Mouse (Mus musculus): ENCODE measurements around the gene Prr7. TPM values are rescaled to one million over a fixed set of nuclear protein-coding genes. Genes with fewer than 3 reads are reported as not detected.

Prr7 gene
- total RNA-seq, 2 experiments from 2014 or later = not detected

DNA sequence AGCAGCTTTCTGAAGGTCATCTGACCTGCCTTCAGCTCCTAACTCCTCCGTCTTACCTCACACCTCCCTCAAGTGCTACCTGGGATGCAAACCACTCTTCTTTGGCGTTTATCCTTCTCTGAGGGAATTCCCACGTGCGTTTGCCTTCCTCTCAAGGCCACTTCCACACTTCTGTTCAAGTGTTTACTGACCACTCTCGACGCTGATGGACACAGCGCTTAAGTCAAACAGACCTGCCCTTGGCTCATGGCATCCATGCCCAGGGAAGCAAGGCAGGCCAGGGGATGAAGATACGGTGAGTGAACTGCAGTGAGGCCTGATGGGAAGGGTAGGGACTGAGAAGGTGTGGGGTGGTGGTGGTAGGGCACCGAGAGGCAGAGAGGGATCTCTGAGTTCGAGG lies 36.5 kb downstream of the Prr7 start:
- no peak for ATAC-seq (replicated peaks; ENCODE audit: low FRiP score, poor library complexity, severe bottlenecking)

GRCm38 (mm10) chr13:55502405-55502804 lies 38.3 kb downstream of the Prr7 start:
- no peak for ATAC-seq (replicated peaks; ENCODE audit: low FRiP score, poor library complexity, severe bottlenecking)

DNA sequence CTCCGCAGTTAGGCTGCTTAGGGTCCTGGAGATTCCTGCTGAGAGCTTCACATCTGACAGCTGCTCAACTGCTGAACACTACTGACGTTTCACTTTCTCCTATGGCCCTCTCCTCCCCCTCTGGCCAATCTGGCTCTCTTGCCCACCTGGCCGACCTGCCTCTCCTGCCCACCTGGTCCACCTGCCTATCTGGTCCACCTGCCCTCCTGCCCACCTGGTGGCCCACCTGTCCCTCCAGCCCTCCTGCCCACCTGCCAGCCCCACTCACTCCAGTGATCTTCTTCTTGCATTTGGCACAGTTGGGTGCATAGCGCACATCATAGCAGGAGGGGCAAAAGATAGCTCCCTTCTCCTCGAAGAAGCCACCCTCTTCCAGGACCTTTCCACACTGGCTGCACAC lies 40.3 kb downstream of the Prr7 start:
- ATAC-seq (replicated peaks; ENCODE audit: low FRiP score, poor library complexity, severe bottlenecking) = no peak

- no peak for ATAC-seq (replicated peaks; ENCODE audit: low FRiP score, poor library complexity, severe bottlenecking)
These were observed 41.7 kb downstream of the Prr7 start for GRCm38 (mm10) chr13:55505810-55506209.

DNA sequence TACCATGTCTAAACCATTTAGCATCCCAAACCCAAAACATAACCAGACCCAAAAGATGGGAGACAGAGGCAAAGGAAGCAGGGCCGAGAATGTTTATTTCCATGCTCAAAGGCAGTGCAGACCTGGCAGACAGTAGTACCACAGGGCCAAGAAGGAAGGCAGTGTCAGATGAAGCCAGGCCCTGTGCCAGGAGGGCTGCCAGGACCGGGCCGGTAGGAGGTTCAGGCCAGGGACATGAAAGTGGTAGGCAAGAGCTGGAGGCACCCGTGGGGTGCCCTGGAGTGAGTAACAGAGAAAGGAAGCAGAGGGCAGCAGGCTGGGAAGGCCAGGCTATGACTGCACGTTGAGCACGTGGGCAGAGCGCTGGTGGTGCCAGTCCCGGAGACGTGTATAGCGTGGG lies 42.6 kb downstream of the Prr7 start:
- ATAC-seq (replicated peaks; ENCODE audit: low FRiP score, poor library complexity, severe bottlenecking) = no peak

- no peak for ATAC-seq (replicated peaks; ENCODE audit: low FRiP score, poor library complexity, severe bottlenecking)
These were observed 43.8 kb downstream of the Prr7 start for GRCm38 (mm10) chr13:55507877-55508276.

DNA sequence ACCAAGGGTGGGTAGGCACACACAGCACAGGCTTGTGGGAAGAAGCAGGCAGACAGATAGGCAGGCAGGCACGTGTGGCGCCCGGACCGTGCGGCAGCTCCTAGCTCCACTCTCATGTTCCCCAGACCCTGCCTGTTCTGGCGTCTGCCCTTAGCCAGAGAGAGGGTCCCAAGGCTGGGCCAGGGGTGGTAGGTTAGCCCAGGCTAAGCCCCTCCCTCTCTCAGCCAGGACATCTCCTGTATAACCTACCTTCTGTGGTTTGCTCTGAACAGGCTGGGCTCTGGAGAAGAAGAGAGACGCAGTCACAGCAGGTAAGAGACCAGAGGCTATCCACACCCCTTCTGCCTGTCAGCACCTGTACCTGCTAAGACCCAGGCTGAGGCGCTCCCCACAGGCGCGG lies 44.5 kb downstream of the Prr7 start:
- ATAC-seq (replicated peaks; ENCODE audit: low FRiP score, poor library complexity, severe bottlenecking) = no peak

- no peak for ATAC-seq (replicated peaks; ENCODE audit: low FRiP score, poor library complexity, severe bottlenecking)
These were observed 46.2 kb downstream of the Prr7 start for GRCm38 (mm10) chr13:55510332-55510667.

DNA sequence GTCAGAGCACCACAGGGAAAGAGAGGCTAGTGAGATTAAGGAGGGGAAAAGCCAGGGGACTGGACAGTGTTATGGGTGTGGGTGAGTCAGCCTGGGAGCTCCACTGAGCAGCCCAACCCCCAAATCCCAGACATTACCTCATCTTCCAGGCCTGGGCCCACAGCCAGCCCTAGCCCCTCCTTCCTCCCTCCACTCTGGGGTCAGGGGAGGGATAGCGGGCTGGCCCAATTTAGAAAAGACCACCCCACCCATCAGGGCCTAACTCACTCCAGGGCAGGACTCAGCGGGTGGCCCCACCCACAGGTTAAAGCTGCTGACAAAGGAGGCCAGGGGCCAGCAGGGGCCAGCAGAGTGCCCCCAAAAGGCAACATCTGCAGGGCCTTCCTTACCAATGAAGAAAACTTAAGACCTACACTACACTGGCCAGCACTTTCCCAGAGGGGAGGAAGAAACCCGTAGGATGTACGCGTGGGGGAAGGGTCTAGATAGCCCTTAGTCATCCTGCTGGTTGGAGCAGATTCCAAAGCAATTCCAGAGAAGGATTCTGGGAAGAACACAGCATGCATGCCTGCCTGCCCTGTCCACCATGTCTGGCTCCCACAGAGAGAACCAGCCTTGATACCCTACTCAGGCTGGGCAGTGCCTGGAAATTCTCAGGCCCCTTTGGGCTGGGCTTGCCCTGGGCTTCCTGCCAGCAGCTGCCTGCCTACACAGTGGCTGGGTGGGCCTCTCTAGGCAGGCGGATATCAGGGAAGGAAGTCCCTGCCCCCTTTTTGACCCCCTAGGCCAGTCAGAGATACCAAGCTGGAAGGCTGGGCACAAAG lies 46.8 kb downstream of the Prr7 start:
- ATAC-seq (replicated peaks; ENCODE audit: low FRiP score, poor library complexity, severe bottlenecking) = no peak

DNA sequence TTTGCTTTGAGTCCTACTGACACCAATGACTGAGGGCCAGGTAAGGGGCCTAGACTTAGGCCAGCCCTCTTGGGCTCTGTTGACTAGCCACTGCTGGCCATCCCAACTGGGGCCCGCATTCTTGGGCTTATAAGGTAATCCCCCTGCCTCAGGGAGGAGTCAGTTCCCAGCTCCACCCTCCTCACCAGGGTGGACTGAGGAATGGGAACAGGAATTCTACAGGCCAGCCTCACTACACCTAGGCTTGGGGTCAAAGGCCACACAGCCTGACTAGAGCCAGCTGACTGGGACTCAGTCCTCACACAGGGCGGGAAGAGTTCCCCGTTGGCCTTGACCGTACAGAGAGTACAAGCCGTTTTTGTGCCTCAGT lies 47.4 kb downstream of the Prr7 start:
- ATAC-seq (replicated peaks; ENCODE audit: low FRiP score, poor library complexity, severe bottlenecking) = no peak

DNA sequence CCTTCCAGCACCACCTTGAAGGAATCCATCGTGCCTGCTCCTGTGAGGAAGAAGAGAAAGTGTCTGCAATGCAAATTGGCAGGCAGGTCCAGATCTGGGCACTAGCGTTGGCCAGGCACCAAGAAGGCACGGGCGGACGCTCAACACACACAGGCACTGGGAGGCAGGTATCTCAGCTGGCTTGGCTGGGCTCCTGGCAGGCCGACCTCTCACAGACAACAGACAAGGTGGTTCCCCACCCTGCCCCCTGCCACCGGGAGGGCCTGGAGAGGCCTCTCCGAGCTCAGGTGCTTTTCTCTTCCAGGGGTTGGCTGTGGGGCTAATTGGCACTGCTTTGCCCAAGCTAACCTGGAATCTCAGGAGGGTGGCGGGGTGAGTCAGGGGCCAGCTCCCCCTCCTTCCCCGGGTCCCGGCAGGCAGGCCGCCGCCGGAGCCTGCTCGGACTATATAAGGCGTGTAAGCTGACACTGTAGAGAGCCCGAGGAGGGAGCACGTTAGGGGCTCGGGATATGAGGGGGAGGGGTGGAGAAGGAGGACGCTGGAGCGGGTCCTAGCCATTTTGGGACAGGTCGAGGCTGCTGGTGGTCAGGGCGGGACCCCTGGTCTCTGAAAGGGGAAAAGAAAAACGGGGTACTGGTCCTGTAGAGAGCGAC lies 48.4 kb downstream of the Prr7 start:
- ATAC-seq (replicated peaks; ENCODE audit: low FRiP score, poor library complexity, severe bottlenecking) = no peak

- peak; percentile 85 for ATAC-seq (replicated peaks; ENCODE audit: low FRiP score, poor library complexity, severe bottlenecking)
These were observed 49.2 kb downstream of the Prr7 start, which contains the start of gene Pdlim7 for GRCm38 (mm10) chr13:55513111-55513748. TSS of gene Pdlim7 (minus strand) at chr13:55513676.

GRCm38 (mm10) chr13:55513828-55514227 lies 49.8 kb downstream of the Prr7 start:
- no peak for ATAC-seq (replicated peaks; ENCODE audit: low FRiP score, poor library complexity, severe bottlenecking)

GRCm38 (mm10) chr13:55516955-55517354 lies 52.9 kb downstream of the Prr7 start:
- 0 out of 2 replicates have a peak, but pooled peaks have one; percentile 50 for ATAC-seq (replicated peaks; ENCODE audit: low FRiP score, poor library complexity, severe bottlenecking)

DNA sequence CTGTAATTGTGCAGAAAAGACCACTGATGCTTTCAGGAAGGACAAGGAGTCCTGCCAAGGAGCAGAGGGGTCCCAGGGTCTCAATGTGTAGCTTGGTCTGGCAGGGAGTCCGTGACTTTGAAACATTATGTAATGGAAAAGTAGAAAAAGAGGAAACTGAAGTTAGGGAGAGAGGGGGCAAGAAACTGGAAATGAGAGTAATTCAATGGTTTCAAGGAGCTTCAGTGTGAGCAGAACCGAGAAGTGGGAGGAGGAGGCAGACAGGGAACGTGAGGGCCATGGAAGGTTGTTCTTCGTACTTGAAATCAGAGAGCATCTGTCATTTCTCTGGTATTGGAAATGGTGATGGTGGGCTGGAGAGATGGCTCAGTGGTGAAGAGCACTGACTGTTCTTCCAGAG lies 55.5 kb downstream of the Prr7 start:
- no peak for ATAC-seq (replicated peaks; ENCODE audit: low FRiP score, poor library complexity, severe bottlenecking)

DNA sequence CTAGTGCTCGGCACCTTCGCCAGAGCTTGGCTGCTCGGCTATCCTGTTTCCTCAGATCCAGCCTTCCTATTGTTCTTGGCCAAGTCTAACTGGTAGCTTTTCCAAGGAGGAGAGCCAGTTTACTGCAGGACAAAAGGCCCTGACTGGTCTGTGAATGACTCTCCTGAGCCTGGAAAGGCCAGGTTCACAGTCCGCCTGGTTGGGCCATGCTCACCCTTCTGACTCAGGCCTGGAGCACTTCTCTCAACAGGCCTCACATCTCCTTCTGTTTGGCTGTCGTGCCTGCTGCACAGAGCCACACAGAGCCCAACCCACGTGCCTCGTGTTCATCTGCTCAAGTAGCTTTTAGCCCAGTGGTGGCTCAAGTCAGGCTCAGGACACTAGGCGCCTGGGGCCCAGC lies 58.7 kb downstream of the Prr7 start:
- ATAC-seq (replicated peaks; ENCODE audit: low FRiP score, poor library complexity, severe bottlenecking) = no peak

Other genes starting within 250 kb of the Prr7 start
- gene Prelid1, start 143.8 kb upstream of the Prr7 start, total RNA-seq (2015; ENCODE audit: low replicate concordance) = 130 and 134 TPM in 2 replicates
- 36.8 and 38.1 TPM in 2 replicates for gene Prelid1, start 143.8 kb upstream of the Prr7 start, total RNA-seq (2017; ENCODE audit: low replicate concordance)
- 44.1 and 62.1 TPM in 2 replicates for gene Rab24, start 142.3 kb upstream of the Prr7 start, total RNA-seq (2015; ENCODE audit: low replicate concordance)
- gene Rab24, start 142.3 kb upstream of the Prr7 start, total RNA-seq (2017; ENCODE audit: low replicate concordance) = 12.9 and 19.2 TPM in 2 replicates
- 14.2 and 15.0 TPM in 2 replicates for gene Mxd3, start 134.4 kb upstream of the Prr7 start, total RNA-seq (2015; ENCODE audit: low replicate concordance)
- gene Mxd3, start 134.4 kb upstream of the Prr7 start, total RNA-seq (2017; ENCODE audit: low replicate concordance) = 20.1 and 28.7 TPM in 2 replicates
- 19.6 and 20.2 TPM in 2 replicates for gene Lman2, start 101.5 kb upstream of the Prr7 start, total RNA-seq (2015; ENCODE audit: low replicate concordance)
- 31.8 and 33.4 TPM in 2 replicates for gene Lman2, start 101.5 kb upstream of the Prr7 start, total RNA-seq (2017; ENCODE audit: low replicate concordance)
- 9.0 and 14.2 TPM in 2 replicates for gene Rgs14, start 94.5 kb upstream of the Prr7 start, total RNA-seq (2015; ENCODE audit: low replicate concordance)
- 7.8 and 7.9 TPM in 2 replicates for gene Rgs14, start 94.5 kb upstream of the Prr7 start, total RNA-seq (2017; ENCODE audit: low replicate concordance)
- gene Slc34a1, start 66.1 kb upstream of the Prr7 start, total RNA-seq (2015; ENCODE audit: low replicate concordance) = not detected in 2 replicates
- not detected in 2 replicates for gene Slc34a1, start 66.1 kb upstream of the Prr7 start, total RNA-seq (2017; ENCODE audit: low replicate concordance)
- not detected in 2 replicates for gene Pfn3, start 49.0 kb upstream of the Prr7 start, total RNA-seq (2015; ENCODE audit: low replicate concordance)
- gene Pfn3, start 49.0 kb upstream of the Prr7 start, total RNA-seq (2017; ENCODE audit: low replicate concordance) = not detected in 2 replicates
- not detected in 2 replicates for gene F12, start 37.5 kb upstream of the Prr7 start, total RNA-seq (2015; ENCODE audit: low replicate concordance)
- not detected in 2 replicates for gene F12, start 37.5 kb upstream of the Prr7 start, total RNA-seq (2017; ENCODE audit: low replicate concordance)
- 24.2 and 25.2 TPM in 2 replicates for gene Grk6, start 19.2 kb upstream of the Prr7 start, total RNA-seq (2015; ENCODE audit: low replicate concordance)
- gene Grk6, start 19.2 kb upstream of the Prr7 start, total RNA-seq (2017; ENCODE audit: low replicate concordance) = 33.4 and 38.2 TPM in 2 replicates
- 0.42 TPM in 1 of 2 replicates, not detected in the other for gene Dbn1, start 23.8 kb downstream of the Prr7 start, total RNA-seq (2015; ENCODE audit: low replicate concordance)
- gene Dbn1, start 23.8 kb downstream of the Prr7 start, total RNA-seq (2017; ENCODE audit: low replicate concordance) = not detected in 2 replicates
- 1.7 and 1.9 TPM in 2 replicates for gene Pdlim7, start 49.4 kb downstream of the Prr7 start, total RNA-seq (2015; ENCODE audit: low replicate concordance)
- 2.4 and 2.9 TPM in 2 replicates for gene Pdlim7, start 49.4 kb downstream of the Prr7 start, total RNA-seq (2017; ENCODE audit: low replicate concordance)
- 11.9 and 19.2 TPM in 2 replicates for gene Dok3, start 65.0 kb downstream of the Prr7 start, total RNA-seq (2015; ENCODE audit: low replicate concordance)
- 12.5 and 12.9 TPM in 2 replicates for gene Dok3, start 65.0 kb downstream of the Prr7 start, total RNA-seq (2017; ENCODE audit: low replicate concordance)
- 1.3 and 3.6 TPM in 2 replicates for gene Ddx41, start 72.4 kb downstream of the Prr7 start, total RNA-seq (2015; ENCODE audit: low replicate concordance)
- 14.1 and 17.6 TPM in 2 replicates for gene Ddx41, start 72.4 kb downstream of the Prr7 start, total RNA-seq (2017; ENCODE audit: low replicate concordance)
- 35.9 and 38.6 TPM in 2 replicates for gene Fam193b, start 106.9 kb downstream of the Prr7 start, total RNA-seq (2015; ENCODE audit: low replicate concordance)
- 18.0 and 23.7 TPM in 2 replicates for gene Fam193b, start 106.9 kb downstream of the Prr7 start, total RNA-seq (2017; ENCODE audit: low replicate concordance)
- 16.3 and 23.4 TPM in 2 replicates for gene Tmed9, start 109.5 kb downstream of the Prr7 start, total RNA-seq (2015; ENCODE audit: low replicate concordance)
- 25.1 and 34.2 TPM in 2 replicates for gene Tmed9, start 109.5 kb downstream of the Prr7 start, total RNA-seq (2017; ENCODE audit: low replicate concordance)
- gene B4galt7, start 135.6 kb downstream of the Prr7 start, total RNA-seq (2015; ENCODE audit: low replicate concordance) = 0.77 and 0.84 TPM in 2 replicates
- 0.42 and 4.3 TPM in 2 replicates for gene B4galt7, start 135.6 kb downstream of the Prr7 start, total RNA-seq (2017; ENCODE audit: low replicate concordance)
- 12.9 and 14.6 TPM in 2 replicates for gene Caml, start 158.7 kb downstream of the Prr7 start, total RNA-seq (2015; ENCODE audit: low replicate concordance)
- 6.4 and 26.3 TPM in 2 replicates for gene Caml, start 158.7 kb downstream of the Prr7 start, total RNA-seq (2017; ENCODE audit: low replicate concordance)
- gene Ddx46, start 170.8 kb downstream of the Prr7 start, total RNA-seq (2015; ENCODE audit: low replicate concordance) = 32.6 and 35.4 TPM in 2 replicates
- 36.6 and 42.2 TPM in 2 replicates for gene Ddx46, start 170.8 kb downstream of the Prr7 start, total RNA-seq (2017; ENCODE audit: low replicate concordance)
- 15.2 and 23.6 TPM in 2 replicates for gene B230219D22Rik, start 228.9 kb downstream of the Prr7 start, total RNA-seq (2015; ENCODE audit: low replicate concordance)
- gene B230219D22Rik, start 228.9 kb downstream of the Prr7 start, total RNA-seq (2017; ENCODE audit: low replicate concordance) = 15.1 and 19.1 TPM in 2 replicates

All from erythroblast, adult 5-6 weeks (primary cell).